ENCODE assay signal across 9 mouse cellular contexts in the genomic region with DNA sequence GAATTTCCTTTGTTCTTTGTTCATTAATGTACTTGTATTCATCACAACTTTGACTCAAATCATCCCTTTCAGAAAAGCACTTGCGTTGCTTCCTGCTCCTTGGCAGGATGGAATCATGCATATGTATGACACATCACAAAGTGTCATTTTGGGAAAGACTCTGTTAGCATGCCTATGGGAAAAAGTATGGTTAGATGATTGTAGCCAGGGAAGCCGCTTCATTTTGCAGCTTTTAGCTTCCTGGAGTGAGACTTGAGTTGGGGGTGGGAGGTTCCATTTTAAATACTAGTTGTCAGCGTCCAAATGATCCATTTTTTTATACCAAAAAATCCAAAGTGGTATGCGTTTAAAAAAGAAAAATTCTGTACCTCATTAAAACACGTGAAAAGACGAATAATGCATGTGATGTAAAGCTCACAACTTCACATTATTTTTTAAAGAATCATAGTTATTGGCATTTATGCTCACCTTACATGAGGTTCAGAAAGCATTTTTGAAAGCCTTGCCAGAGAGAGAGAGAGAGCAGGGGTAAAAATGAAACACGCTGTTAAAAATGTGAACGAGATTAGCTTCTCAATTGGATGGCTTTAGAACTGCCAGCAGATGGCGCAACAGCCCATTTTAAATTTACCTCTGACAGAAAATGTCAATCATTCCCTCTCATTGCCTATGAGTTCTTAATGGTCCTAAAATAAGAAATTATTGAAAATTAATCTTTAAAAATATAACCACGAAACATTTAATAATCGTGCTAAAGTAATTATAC. TPM values are rescaled to one million over a fixed set of nuclear protein-coding genes. Genes with fewer than 3 reads are reported as not detected.
DNase-seq lines count a peak whose midpoint lies in the region; ATAC-seq and TF ChIP-seq lines count a peak whose summit lies in the region.
"Had no signal": no experiment of that assay in that cellular context is flagged by ENCODE, and none has a peak within 500 bp of the region (broad histone marks: within the 10 kb centered on the region; RNA-seq: fewer than 3 reads in every experiment).

No protein-coding gene starts in this region.

- no peaks in the 10 kb centered on the region for H3K4me1 ChIP-seq in heart, embryonic 10.5 days
- H3K4me1 ChIP-seq: lung, embryonic 15.5 days had no signal

- H3K36me3 ChIP-seq in heart, embryonic 10.5 days: no peaks in the 10 kb centered on the region
- no peaks in the 10 kb centered on the region for H3K36me3 ChIP-seq in splenic B cell, adult 2 months (ENCODE audit: control insufficient read depth, insufficient read depth, low read length, poor library complexity, severe bottlenecking)
- H3K36me3 ChIP-seq: lung, embryonic 15.5 days had no signal

- no peaks in the 10 kb centered on the region for H3K9me3 ChIP-seq in heart, embryonic 10.5 days
- H3K9me3 ChIP-seq: lung, embryonic 15.5 days had no signal

- WGBS in heart, embryonic 10.5 days: 37% methylated on average over 11 of the region's 11 CpGs

- no peaks in the 10 kb centered on the region for H3K27me3 ChIP-seq in heart, embryonic 10.5 days (ENCODE audit: insufficient read depth, poor library complexity, severe bottlenecking)
- H3K27me3 ChIP-seq in splenic B cell, adult 2 months (ENCODE audit: control insufficient read depth, insufficient read depth, low read length, poor library complexity, severe bottlenecking): no peaks in the 10 kb centered on the region
- H3K27me3 ChIP-seq: lung, embryonic 15.5 days had no signal

- no peak overlapping the region for H3K4me3 ChIP-seq in heart, embryonic 10.5 days
- H3K4me3 ChIP-seq in layer of hippocampus, adult 2 months: peak overlapping the region; percentile 49
- H3K4me3 ChIP-seq: lung, embryonic 15.5 days had no signal

- DNase-seq in heart, adult 18-20 months: peak; percentile 55 to 80
- no peak for DNase-seq in heart, embryonic 10.5 days (ENCODE audit: low spot score)
- DNase-seq in ES-CJ7 (ENCODE audit: low read depth, low spot score): peak; percentile 55
- DNase-seq in cerebellum, postnatal 10 days: peak; percentile 80 to 82
- peak; percentile 22 for DNase-seq in gastrocnemius, postnatal 14 days
- DNase-seq in layer of hippocampus, adult 2 months (ENCODE audit: low spot score in 2 of 2): peak; percentile 58 to 75
- DNase-seq in splenic B cell, adult 2 months (ENCODE audit: low read depth, low spot score): peak; percentile 48

- peak; percentile 68 for ATAC-seq in megakaryocyte progenitor cell, adult 5-6 weeks (replicated peaks; ENCODE audit: poor library complexity)

- intact Hi-C loops in gastrocnemius, postnatal 14 days (cut with DNase I; ENCODE audit: low total_unique reads): no loop called here

- TF ChIP-seq CTCF in layer of hippocampus, adult 2 months (conservative IDR thresholded peaks at IDR 0.05): peak; percentile 92

- no peak overlapping the region for H3K27ac ChIP-seq in heart, embryonic 10.5 days
- H3K27ac ChIP-seq in layer of hippocampus, adult 2 months: peak overlapping the region; percentile 63; the same call in 1 of the 2 replicates
- H3K27ac ChIP-seq: lung, embryonic 15.5 days had no signal

RNA-seq across cellular contexts. Expression of a gene that starts 57.6 kb away (rescaled TPM):
- total RNA-seq in heart, adult 18-20 months (2021): 10 to 100 TPM; 17.1 to 21.2 TPM
- 43.3 and 51.1 TPM in 2 replicates for polyA plus RNA-seq in heart, embryonic 10.5 days (2016; fragmentation: Nextera tagmentation; extraction: Ambion mirVana)
- 10 to 100 TPM; 10.6 to 12.1 TPM for total RNA-seq in gastrocnemius, postnatal 14 days (2021)
- total RNA-seq in layer of hippocampus, adult 2 months (2021): 10 to 100 TPM; 18.1 to 24.7 TPM
- total RNA-seq in megakaryocyte progenitor cell, adult 5-6 weeks (2015): 23.1 and 34.2 TPM in 2 replicates
- 9.0 and 13.0 TPM in 2 replicates for total RNA-seq in megakaryocyte progenitor cell, adult 5-6 weeks (2017)
